Mouse (Mus musculus) 3134 (cell line): ENCODE results near the gene Cbarp.
"Not testable (repeated sequence)": the region's sequence is repeated elsewhere in the genome, so short reads cannot be mapped to it uniquely, and the experiment has no call there.

Source experiments
- DNase-seq: peaks from one replicate; pipeline ENCODE4 v3.0.0-alpha.2; 2011; ENCODE audit warnings: low spot score; ENCODE audit not compliant: insufficient read length; ENCODE audit errors: extremely low read depth

The Cbarp gene

GRCm38 (mm10) chr10:80170601-80171021 is 30.0 kb upstream of the Cbarp start:
- DNase-seq: no peak

GRCm38 (mm10) chr10:80170052-80170451 is 29.4 kb upstream of the Cbarp start:
- DNase-seq: no peak

GRCm38 (mm10) chr10:80169651-80170050 is 29.0 kb upstream of the Cbarp start:
- DNase-seq: no peak

GRCm38 (mm10) chr10:80169070-80169469 is 28.4 kb upstream of the Cbarp start:
- no peak for DNase-seq

GRCm38 (mm10) chr10:80168038-80168661 is 27.5 kb upstream of the Cbarp start:
- peak; percentile 98 for DNase-seq

- peak; percentile 99 for DNase-seq
Measured at GRCm38 (mm10) chr10:80167460-80168037, 26.9 kb upstream of the Cbarp start.

- DNase-seq: not testable (repeated sequence)
Measured at GRCm38 (mm10) chr10:80166136-80166535, 25.5 kb upstream of the Cbarp start.

- DNase-seq: peak; percentile 79
Measured at GRCm38 (mm10) chr10:80165392-80166128, 24.9 kb upstream of the Cbarp start, which contains the start of gene Cirbp. Gene Cirbp (plus strand): TSS chr10:80165985.

- DNase-seq: peak; percentile 87
Measured at GRCm38 (mm10) chr10:80164998-80165344, 24.3 kb upstream of the Cbarp start.

GRCm38 (mm10) chr10:80164161-80164997 is 23.7 kb upstream of the Cbarp start:
- no peak for DNase-seq

GRCm38 (mm10) chr10:80163721-80164120 is 23.1 kb upstream of the Cbarp start:
- peak; percentile 87 for DNase-seq

- DNase-seq: no peak
Measured at GRCm38 (mm10) chr10:80162716-80163299, 22.2 kb upstream of the Cbarp start.

- DNase-seq: no peak
Measured at GRCm38 (mm10) chr10:80162243-80162608, 21.6 kb upstream of the Cbarp start.

GRCm38 (mm10) chr10:80161522-80162242 is 21.0 kb upstream of the Cbarp start:
- no peak for DNase-seq

- peak; percentile 99 for DNase-seq
Measured at GRCm38 (mm10) chr10:80160455-80161371, 20.1 kb upstream of the Cbarp start.

GRCm38 (mm10) chr10:80159561-80160454 is 19.2 kb upstream of the Cbarp start:
- peak; percentile 100 for DNase-seq

- DNase-seq: no peak
Measured at GRCm38 (mm10) chr10:80159021-80159560, 18.5 kb upstream of the Cbarp start.
